In genomic region chr4:126321111-126321853, GRCm38 (mm10) we compare ENCODE assay signal across 7 mouse cellular contexts. TPM values are rescaled to one million over a fixed set of nuclear protein-coding genes. Genes with fewer than 3 reads are reported as not detected.
A peak's percentile ranks its signal among the peaks of the same experiment; 100 is the strongest.
DNase-seq lines count a peak whose midpoint lies in the region; ATAC-seq lines count a peak whose summit lies in the region.

Gene Adprhl2, minus strand, starts transcription at chr4:126321703.

- peak within 1 kb of the TSS; percentile 86 for H3K4me3 ChIP-seq in embryonic facial prominence, embryonic 10.5 days
- peak within 1 kb of the TSS; percentile 83 for H3K4me3 ChIP-seq in limb, embryonic 10.5 days
- peak within 1 kb of the TSS; percentile 81 for H3K4me3 ChIP-seq in midbrain, embryonic 13.5 days (replicated peaks)

- H3K27ac ChIP-seq in embryonic facial prominence, embryonic 10.5 days (replicated peaks) = peak within 1 kb of the TSS; percentile 93
- H3K27ac ChIP-seq in limb, embryonic 10.5 days = peak within 1 kb of the TSS; percentile 91
- H3K27ac ChIP-seq in midbrain, embryonic 13.5 days = peak within 1 kb of the TSS; percentile 89

- peak within 1 kb of the TSS; percentile 69 for H3K4me2 ChIP-seq in midbrain, embryonic 13.5 days (replicated peaks)

- under 1% methylated on average over 80 of the region's 80 CpGs for WGBS in embryonic facial prominence, embryonic 10.5 days
- WGBS in limb, embryonic 10.5 days = 1% methylated on average over 80 of the region's 80 CpGs
- WGBS in midbrain, embryonic 13.5 days = under 1% methylated on average over 77 of the region's 80 CpGs

- no peaks in the 10 kb centered on the region for H3K9me3 ChIP-seq in embryonic facial prominence, embryonic 10.5 days
- no peaks in the 10 kb centered on the region for H3K9me3 ChIP-seq in limb, embryonic 10.5 days (replicated peaks)
- no peaks in the 10 kb centered on the region for H3K9me3 ChIP-seq in midbrain, embryonic 13.5 days

- H3K9ac ChIP-seq in midbrain, embryonic 13.5 days (replicated peaks) = peak within 1 kb of the TSS; percentile 87

- ATAC-seq in granulocyte monocyte progenitor cell, adult 5-6 weeks (replicated peaks; ENCODE audit: poor library complexity, severe bottlenecking) = peak; percentile 95
- peak; percentile 86 for ATAC-seq in midbrain, embryonic 13.5 days

- peaks cover 41% of the 10 kb centered on the region for H3K27me3 ChIP-seq in embryonic facial prominence, embryonic 10.5 days (replicated peaks; ENCODE audit: low read depth, poor library complexity, severe bottlenecking)
- peaks cover 42% of the 10 kb centered on the region for H3K27me3 ChIP-seq in limb, embryonic 10.5 days (ENCODE audit: low read depth, poor library complexity, severe bottlenecking)
- peaks cover 20% of the 10 kb centered on the region for H3K27me3 ChIP-seq in midbrain, embryonic 13.5 days

- peaks cover 35% of the 10 kb centered on the region for H3K4me1 ChIP-seq in embryonic facial prominence, embryonic 10.5 days
- peaks cover 23% of the 10 kb centered on the region for H3K4me1 ChIP-seq in limb, embryonic 10.5 days
- peaks cover 19% of the 10 kb centered on the region for H3K4me1 ChIP-seq in midbrain, embryonic 13.5 days (replicated peaks)

- DNase-seq in adrenal gland, postnatal 10 days = peak; percentile 100
- peak; percentile 99 for DNase-seq in embryonic facial prominence, embryonic 10.5 days (ENCODE audit: low spot score)
- peak; percentile 93 for DNase-seq in kidney, adult 11 months
- DNase-seq in limb, embryonic 10.5 days (ENCODE audit: low spot score) = peak; percentile 100
- DNase-seq in spleen, adult 12 weeks (ENCODE audit: low spot score) = peak; percentile 97

- peaks cover 37% of the 10 kb centered on the region for H3K36me3 ChIP-seq in embryonic facial prominence, embryonic 10.5 days (replicated peaks)
- H3K36me3 ChIP-seq in limb, embryonic 10.5 days = peaks cover 37% of the 10 kb centered on the region
- peaks cover 25% of the 10 kb centered on the region for H3K36me3 ChIP-seq in midbrain, embryonic 13.5 days

RNA-seq across cellular contexts. Expression of gene Adprhl2, which starts in this region (rescaled TPM):
- total RNA-seq in adrenal gland, postnatal 10 days (2021) = 10 to 100 TPM; 34.0 to 34.9 TPM
- 92.3 and 93.2 TPM in 2 replicates for polyA plus RNA-seq in embryonic facial prominence, embryonic 10.5 days (2016; fragmentation: Nextera tagmentation; extraction: Ambion mirVana)
- 24.9 and 33.4 TPM in 2 replicates for total RNA-seq in granulocyte monocyte progenitor cell, adult 5-6 weeks (2014; fragmentation: Nextera tagmentation)
- total RNA-seq in granulocyte monocyte progenitor cell, adult 5-6 weeks (2017) = 27.7 and 28.2 TPM in 2 replicates
- 95.1 and 97.5 TPM in 2 replicates for polyA plus RNA-seq in limb, embryonic 10.5 days (2016; fragmentation: Nextera tagmentation; extraction: Ambion mirVana)
- 78.9 and 81.8 TPM in 2 replicates for polyA plus RNA-seq in midbrain, embryonic 13.5 days (2015; fragmentation: Nextera tagmentation; extraction: Ambion mirVana)

Comparison
In these comparisons a context has a peak if more than half of its experiments do, and no peak if none do; other contexts are left out.
1. Peak in every context shown above with its lines: DNase-seq, ATAC-seq, H3K4me3 ChIP-seq and H3K27ac ChIP-seq.